Mouse (Mus musculus): ENCODE results near the gene Glyatl3.

- TF ChIP-seq CTCF (IDR thresholded peaks at IDR 0.05; ENCODE audit: borderline replicate concordance, insufficient read depth, low read length) (no peak), POLR2A (IDR thresholded peaks at IDR 0.05; ENCODE audit: low read depth, low read length) (no peak)
Observed at GRCm38 (mm10) chr17:40875568-40875967, 38.6 kb downstream of the Glyatl3 start.
